Mouse (Mus musculus) lung, adult 2 months (tissue): Measurements from ENCODE around the gene Bbof1.

ENCODE experiments used
- CTCF ChIP-seq: fragments of 200-500 bp; IDR thresholded peaks from 2 replicates; pipeline ENCODE4 v1.5.1; 2011; ENCODE audit warnings: mild to moderate bottlenecking, low read length, control low read depth; ENCODE audit not compliant: insufficient read depth
- POLR2A ChIP-seq: fragments of 200-500 bp; IDR thresholded peaks from 2 replicates; pipeline ENCODE4 v1.6.1; 2011; ENCODE audit warnings: low read depth, mild to moderate bottlenecking, control low read depth, low read length, borderline replicate concordance; ENCODE audit errors: extremely low read depth

GRCm38 (mm10) chr12:84388774-84389400 lies 20.0 kb upstream of the Bbof1 start:
- TF ChIP-seq CTCF (no peak), POLR2A (no peak)
